Mouse (Mus musculus): ENCODE measurements at regions not wholly inside any gene's neighbourhood (a gene's known extent, or its start where the extent isn't known, plus 50 kb on each side); places are given as distances from the start of the nearest gene placed in this dataset.

GRCm38 (mm10) chr16:51811073-51811472 is 220.0 kb upstream of the Cblb start:
- H3K4me2 ChIP-seq (replicated peaks) = no peak overlapping the region
- H3K4me1 ChIP-seq = no peaks in the 10 kb centered on the region
- no peak overlapping the region for H3K9ac ChIP-seq (replicated peaks)
- no peaks in the 10 kb centered on the region for H3K9me3 ChIP-seq
- ATAC-seq (replicated peaks) = no peak
- no peak overlapping the region for H3K27ac ChIP-seq (replicated peaks)
- no peaks in the 10 kb centered on the region for H3K36me3 ChIP-seq
- H3K27me3 ChIP-seq = no peaks in the 10 kb centered on the region
- WGBS = 98% methylated on average over 1 of the region's 1 CpGs
- no peak overlapping the region for H3K4me3 ChIP-seq

- WGBS = 77% methylated on average over 3 of the region's 3 CpGs
- no peaks in the 10 kb centered on the region for H3K36me3 ChIP-seq
- no peaks in the 10 kb centered on the region for H3K9me3 ChIP-seq
- H3K4me2 ChIP-seq (replicated peaks) = no peak overlapping the region
- ATAC-seq (replicated peaks) = no peak
- no peak overlapping the region for H3K9ac ChIP-seq (replicated peaks)
- H3K27me3 ChIP-seq = no peaks in the 10 kb centered on the region
- no peak overlapping the region for H3K4me3 ChIP-seq
- no peaks in the 10 kb centered on the region for H3K4me1 ChIP-seq
- no peak overlapping the region for H3K27ac ChIP-seq (replicated peaks)
These were observed 188.3 kb upstream of the Cblb start for GRCm38 (mm10) chr16:51842770-51843169.

GRCm38 (mm10) chr16:51845539-51845938 is 185.5 kb upstream of the Cblb start:
- Histone ChIP-seq H3K9ac (replicated peaks) (no peak overlapping the region), H3K4me3 (no peak overlapping the region), H3K27ac (replicated peaks) (no peak overlapping the region), H3K36me3 (no peaks in the 10 kb centered on the region), H3K27me3 (no peaks in the 10 kb centered on the region), H3K9me3 (no peaks in the 10 kb centered on the region), H3K4me2 (replicated peaks) (no peak overlapping the region), H3K4me1 (no peaks in the 10 kb centered on the region)
- no peak for ATAC-seq (replicated peaks)
- WGBS = 64% methylated on average over 4 of the region's 4 CpGs

- H3K9me3 ChIP-seq = no peaks in the 10 kb centered on the region
- H3K9ac ChIP-seq (replicated peaks) = no peak overlapping the region
- H3K36me3 ChIP-seq = no peaks in the 10 kb centered on the region
- H3K27me3 ChIP-seq = no peaks in the 10 kb centered on the region
- ATAC-seq (replicated peaks) = peak; percentile 73
- no peak overlapping the region for H3K4me2 ChIP-seq (replicated peaks)
- no peak overlapping the region for H3K4me3 ChIP-seq
- WGBS = 23% methylated on average over 4 of the region's 4 CpGs
- H3K4me1 ChIP-seq = peaks cover 15% of the 10 kb centered on the region
- H3K27ac ChIP-seq (replicated peaks) = no peak overlapping the region
These were observed 150.3 kb upstream of the Cblb start for GRCm38 (mm10) chr16:51880711-51881110.

GRCm38 (mm10) chr16:51881127-51881526 is 149.9 kb upstream of the Cblb start:
- no peaks in the 10 kb centered on the region for H3K9me3 ChIP-seq

GRCm38 (mm10) chr16:51883813-51884212 is 147.2 kb upstream of the Cblb start:
- no peak overlapping the region for H3K27ac ChIP-seq (replicated peaks)
- H3K36me3 ChIP-seq = no peaks in the 10 kb centered on the region
- WGBS = 87% methylated on average over 2 of the region's 2 CpGs
- H3K9ac ChIP-seq (replicated peaks) = no peak overlapping the region
- no peaks in the 10 kb centered on the region for H3K27me3 ChIP-seq
- H3K9me3 ChIP-seq = no peaks in the 10 kb centered on the region
- H3K4me1 ChIP-seq = peaks cover 15% of the 10 kb centered on the region
- no peak overlapping the region for H3K4me3 ChIP-seq
- H3K4me2 ChIP-seq (replicated peaks) = no peak overlapping the region
- no peak for ATAC-seq (replicated peaks)

More at GRCm38 (mm10) chr16:51881127-51881526, 149.9 kb upstream of the Cblb start:
- no peak overlapping the region for H3K4me3 ChIP-seq
- ATAC-seq (replicated peaks) = peak; percentile 73
- no peak overlapping the region for H3K4me2 ChIP-seq (replicated peaks)
- H3K27ac ChIP-seq (replicated peaks) = no peak overlapping the region
- H3K9ac ChIP-seq (replicated peaks) = no peak overlapping the region
- H3K27me3 ChIP-seq = no peaks in the 10 kb centered on the region
- H3K4me1 ChIP-seq = peaks cover 15% of the 10 kb centered on the region
- H3K36me3 ChIP-seq = no peaks in the 10 kb centered on the region
- WGBS = 12% methylated on average over 2 of the region's 2 CpGs

GRCm38 (mm10) chr16:51887496-51887895 is 143.5 kb upstream of the Cblb start:
- Histone ChIP-seq H3K9me3 (no peaks in the 10 kb centered on the region), H3K27me3 (no peaks in the 10 kb centered on the region), H3K9ac (replicated peaks) (no peak overlapping the region), H3K4me3 (no peak overlapping the region), H3K4me2 (replicated peaks) (no peak overlapping the region), H3K4me1 (no peaks in the 10 kb centered on the region), H3K27ac (replicated peaks) (no peak overlapping the region), H3K36me3 (no peaks in the 10 kb centered on the region)
- no peak for ATAC-seq (replicated peaks)
- WGBS = 93% methylated on average over 5 of the region's 5 CpGs

- Histone ChIP-seq H3K9me3 (no peaks in the 10 kb centered on the region), H3K36me3 (no peaks in the 10 kb centered on the region), H3K4me3 (no peak overlapping the region), H3K27me3 (no peaks in the 10 kb centered on the region), H3K27ac (replicated peaks) (no peak overlapping the region), H3K9ac (replicated peaks) (no peak overlapping the region), H3K4me2 (replicated peaks) (no peak overlapping the region), H3K4me1 (no peaks in the 10 kb centered on the region)
- ATAC-seq (replicated peaks) = no peak
- whole genome bisulfite sequencing = 88% methylated on average over 2 of the region's 2 CpGs
These were observed 125.4 kb upstream of the Cblb start for GRCm38 (mm10) chr16:51905588-51905987.

- no peak overlapping the region for H3K4me3 ChIP-seq
- no peak overlapping the region for H3K4me2 ChIP-seq (replicated peaks)
- no peaks in the 10 kb centered on the region for H3K27me3 ChIP-seq
- H3K9me3 ChIP-seq = no peaks in the 10 kb centered on the region
- H3K4me1 ChIP-seq = no peaks in the 10 kb centered on the region
- no peak overlapping the region for H3K9ac ChIP-seq (replicated peaks)
- no peaks in the 10 kb centered on the region for H3K36me3 ChIP-seq
- ATAC-seq (replicated peaks) = no peak
- H3K27ac ChIP-seq (replicated peaks) = no peak overlapping the region
- WGBS = 90% methylated on average over 4 of the region's 4 CpGs
These were observed 124.3 kb upstream of the Cblb start for GRCm38 (mm10) chr16:51906686-51907085.

- no peak overlapping the region for H3K4me3 ChIP-seq
- H3K27ac ChIP-seq (replicated peaks) = peak overlapping the region; percentile 50; the same call in 1 of the 2 replicates
- WGBS = 61% methylated on average over 3 of the region's 3 CpGs
- no peaks in the 10 kb centered on the region for H3K9me3 ChIP-seq
- no peaks in the 10 kb centered on the region for H3K4me1 ChIP-seq
- H3K27me3 ChIP-seq = no peaks in the 10 kb centered on the region
- peak; percentile 86 for ATAC-seq (replicated peaks)
- no peak overlapping the region for H3K9ac ChIP-seq (replicated peaks)
- H3K36me3 ChIP-seq = no peaks in the 10 kb centered on the region
- H3K4me2 ChIP-seq (replicated peaks) = no peak overlapping the region
These were observed 121.0 kb upstream of the Cblb start for GRCm38 (mm10) chr16:51910046-51910445.

- Histone ChIP-seq H3K9ac (replicated peaks) (no peak overlapping the region), H3K9me3 (no peaks in the 10 kb centered on the region), H3K27me3 (no peaks in the 10 kb centered on the region), H3K36me3 (no peaks in the 10 kb centered on the region), H3K27ac (replicated peaks) (peak overlapping the region; percentile 30; the same call in 1 of the 2 replicates), H3K4me1 (peaks cover 10% of the 10 kb centered on the region), H3K4me2 (replicated peaks) (no peak overlapping the region), H3K4me3 (no peak overlapping the region)
- no peak for ATAC-seq (replicated peaks)
- 65% methylated on average over 6 of the region's 6 CpGs for WGBS
These were observed 119.8 kb upstream of the Cblb start for GRCm38 (mm10) chr16:51911109-51911765.

GRCm38 (mm10) chr16:51915034-51915928 is 115.7 kb upstream of the Cblb start:
- no peaks in the 10 kb centered on the region for H3K9me3 ChIP-seq
- no peaks in the 10 kb centered on the region for H3K27me3 ChIP-seq
- peak; percentile 44; the same call in 1 of the 2 replicates for ATAC-seq (replicated peaks)
- H3K4me3 ChIP-seq = no peak overlapping the region
- peaks cover 17% of the 10 kb centered on the region for H3K4me1 ChIP-seq
- H3K36me3 ChIP-seq = no peaks in the 10 kb centered on the region
- peak overlapping the region; percentile 63 for H3K27ac ChIP-seq (replicated peaks)
- no peak overlapping the region for H3K9ac ChIP-seq (replicated peaks)
- H3K4me2 ChIP-seq (replicated peaks) = no peak overlapping the region; the same call in 1 of the 2 replicates
- 44% methylated on average over 17 of the region's 17 CpGs for WGBS

Data from forebrain, embryonic 15.5 days (tissue).